Mouse (Mus musculus): Measurements from ENCODE around the gene Dixdc1. TPM values are rescaled to one million over a fixed set of nuclear protein-coding genes. Genes with fewer than 3 reads are reported as not detected.

Dixdc1 gene
- polyA plus RNA-seq, 1 experiment = 5.3 TPM

DNA sequence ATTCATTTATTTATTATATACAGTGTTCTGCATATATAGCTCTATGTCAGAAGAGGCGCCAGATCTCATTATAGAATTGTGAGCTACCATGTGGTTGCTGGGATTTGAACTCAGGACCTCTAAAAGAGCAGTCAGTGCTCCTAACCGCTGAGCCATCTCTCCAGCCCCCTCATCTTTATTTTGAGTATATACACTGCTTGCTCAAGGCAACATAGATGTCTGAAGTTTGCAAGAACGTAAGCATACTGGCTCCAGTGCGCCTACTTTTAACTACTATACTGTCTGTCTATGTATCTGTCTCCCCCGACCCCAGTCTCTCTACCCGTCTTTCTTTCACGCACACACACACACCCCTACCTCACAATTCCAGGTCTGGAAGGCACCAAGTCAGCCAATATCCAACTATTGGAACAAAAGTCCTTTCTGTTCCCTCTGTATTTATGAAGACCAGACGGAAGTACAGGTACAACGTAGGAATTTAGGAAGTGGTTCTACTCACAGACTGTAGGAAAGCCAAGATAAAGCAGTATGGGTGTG is 121.5 kb downstream of the Dixdc1 start:
- TF ChIP-seq POLR2A (IDR thresholded peaks at IDR 0.05; ENCODE audit: low read depth, low read length) (no peak), CTCF (conservative IDR thresholded peaks at IDR 0.05; ENCODE audit: insufficient read depth, insufficient read length, low read depth, low read length) (no peak)
- no peak overlapping the region for H3K27ac ChIP-seq (ENCODE audit: insufficient read depth, low read depth, low read length)
- H3K27me3 ChIP-seq (replicated peaks; ENCODE audit: control insufficient read depth, insufficient read depth, low read length) = no peaks in the 10 kb centered on the region
- DNase-seq = no peak
- no peaks in the 10 kb centered on the region; the same call in 1 of the 2 replicates for H3K36me3 ChIP-seq (ENCODE audit: control insufficient read depth, insufficient read depth, low read length)
- H3K4me1 ChIP-seq (ENCODE audit: control insufficient read depth, insufficient read depth, low read length) = peaks cover 5% of the 10 kb centered on the region; the same call in 1 of the 2 replicates
- no peak overlapping the region for H3K4me3 ChIP-seq (ENCODE audit: insufficient read depth, low read depth, low read length)
- WGBS = 56% methylated on average over 9 of the region's 9 CpGs

DNA sequence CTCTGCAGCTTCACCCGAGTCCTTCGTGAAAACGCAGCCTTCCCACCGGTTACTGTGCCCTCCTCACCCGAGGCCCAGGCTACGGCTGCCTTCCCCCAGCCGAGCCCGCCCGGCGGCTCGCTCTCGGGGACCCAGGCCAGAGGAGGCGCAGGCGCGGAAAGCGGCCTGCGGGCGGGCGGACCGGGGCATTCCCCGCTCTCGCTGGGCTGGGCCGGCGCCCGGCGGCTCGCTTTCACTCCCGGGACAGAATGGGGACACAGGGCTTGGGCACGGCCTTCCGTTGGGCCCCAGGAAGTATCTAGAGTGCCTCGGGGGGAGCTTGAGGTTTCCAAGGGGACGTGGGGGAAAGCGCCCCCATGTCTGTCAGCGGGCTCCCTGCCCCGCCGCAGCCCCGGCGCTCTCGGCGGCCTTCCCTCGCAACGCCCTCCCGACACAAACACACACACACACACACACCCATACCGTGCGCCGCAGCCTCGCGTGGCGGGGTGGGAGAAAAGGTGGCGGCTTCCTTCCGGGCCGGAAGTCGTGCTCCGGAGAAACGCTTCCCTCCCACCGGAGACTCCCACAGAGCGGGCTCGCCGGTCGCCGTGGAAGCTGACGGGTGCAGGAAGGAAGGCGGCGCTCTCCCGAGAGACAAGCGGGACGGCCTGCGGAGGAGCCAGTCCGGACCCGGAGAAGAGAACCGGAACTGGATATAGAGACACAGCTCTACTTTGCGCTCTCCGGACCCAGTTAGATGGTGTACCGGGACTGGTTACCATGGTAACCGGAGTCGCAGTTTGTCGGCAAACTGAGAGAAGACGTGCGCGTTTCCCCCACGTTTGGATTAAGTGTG is 122.3 kb downstream of the Dixdc1 start, which contains the start of the genes Pih1d2 and Nkapd1:
TSS of gene Pih1d2 (plus strand) at position 556 of the 838 bp plus-strand sequence.
TSS of gene Nkapd1 (minus strand) at position 699 of the 838 bp plus-strand sequence.
- peak; percentile 95 for DNase-seq
- under 1% methylated on average over 79 of the region's 81 CpGs for WGBS
- Histone ChIP-seq H3K4me1 (ENCODE audit: control insufficient read depth, insufficient read depth, low read length) (peaks cover 5% of the 10 kb centered on the region; the same call in 1 of the 2 replicates), H3K4me3 (ENCODE audit: insufficient read depth, low read depth, low read length) (peak within 1 kb of the TSS; percentile 88), H3K27me3 (replicated peaks; ENCODE audit: control insufficient read depth, insufficient read depth, low read length) (no peaks in the 10 kb centered on the region), H3K36me3 (ENCODE audit: control insufficient read depth, insufficient read depth, low read length) (no peaks in the 10 kb centered on the region; the same call in 1 of the 2 replicates), H3K27ac (ENCODE audit: insufficient read depth, low read depth, low read length) (peak within 1 kb of the TSS; percentile 73)
- TF ChIP-seq CTCF (conservative IDR thresholded peaks at IDR 0.05; ENCODE audit: insufficient read depth, insufficient read length, low read depth, low read length) (no peak), POLR2A (IDR thresholded peaks at IDR 0.05; ENCODE audit: low read depth, low read length) (no peak)

DNA sequence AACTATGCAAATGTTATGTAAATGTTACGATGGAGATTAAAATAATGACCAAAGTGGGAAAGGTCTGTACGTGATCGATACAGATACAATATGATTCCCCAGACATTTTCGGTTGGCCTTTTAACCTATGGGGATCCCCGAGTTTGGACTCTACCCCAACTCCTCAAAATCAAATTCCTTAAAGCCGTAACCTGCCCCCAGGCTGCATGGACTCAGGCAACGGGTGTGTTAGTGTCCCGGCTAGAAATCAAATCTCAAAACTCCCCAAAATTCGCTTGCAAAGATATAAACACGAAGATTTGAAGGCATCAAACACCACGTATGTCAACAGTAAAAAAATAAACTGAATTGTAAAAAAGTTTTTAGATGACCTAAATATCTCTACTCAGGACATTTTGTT is 123.2 kb downstream of the Dixdc1 start:
- 32% methylated on average over 11 of the region's 11 CpGs for WGBS
- H3K4me1 ChIP-seq (ENCODE audit: control insufficient read depth, insufficient read depth, low read length) = peaks cover 5% of the 10 kb centered on the region; the same call in 1 of the 2 replicates
- TF ChIP-seq CTCF (conservative IDR thresholded peaks at IDR 0.05; ENCODE audit: insufficient read depth, insufficient read length, low read depth, low read length) (no peak), POLR2A (IDR thresholded peaks at IDR 0.05; ENCODE audit: low read depth, low read length) (no peak)
- peak overlapping the region; percentile 88 for H3K4me3 ChIP-seq (ENCODE audit: insufficient read depth, low read depth, low read length)
- no peaks in the 10 kb centered on the region; the same call in 1 of the 2 replicates for H3K36me3 ChIP-seq (ENCODE audit: control insufficient read depth, insufficient read depth, low read length)
- H3K27ac ChIP-seq (ENCODE audit: insufficient read depth, low read depth, low read length) = no peak overlapping the region
- no peaks in the 10 kb centered on the region for H3K27me3 ChIP-seq (replicated peaks; ENCODE audit: control insufficient read depth, insufficient read depth, low read length)
- DNase-seq = no peak

Other genes with a start within 250 kb of the Dixdc1 start
- gene Plet1, start 245.0 kb downstream of the Dixdc1 start, polyA plus RNA-seq (2012; rRNA removed) = 82.6 and 86.0 TPM in 2 replicates
- gene Pts, start 210.8 kb downstream of the Dixdc1 start, polyA plus RNA-seq (2012; rRNA removed) = 50.2 and 58.6 TPM in 2 replicates
- 1.4 and 2.2 TPM in 2 replicates for gene Il18, start 184.7 kb downstream of the Dixdc1 start, polyA plus RNA-seq (2012; rRNA removed)
- gene Bco2, start 184.3 kb downstream of the Dixdc1 start, polyA plus RNA-seq (2012; rRNA removed) = 4.6 and 5.3 TPM in 2 replicates
- not detected in 2 replicates for gene Tex12, start 178.2 kb downstream of the Dixdc1 start, polyA plus RNA-seq (2012; rRNA removed)
- 541 and 551 TPM in 2 replicates for gene Sdhd, start 135.7 kb downstream of the Dixdc1 start, polyA plus RNA-seq (2012; rRNA removed)
- 292 and 335 TPM in 2 replicates for gene Timm8b, start 135.6 kb downstream of the Dixdc1 start, polyA plus RNA-seq (2012; rRNA removed)
- gene Pih1d2, start 122.2 kb downstream of the Dixdc1 start, polyA plus RNA-seq (2012; rRNA removed) = 2.1 and 2.7 TPM in 2 replicates
- gene Nkapd1, start 122.1 kb downstream of the Dixdc1 start, polyA plus RNA-seq (2012; rRNA removed) = 4.1 and 5.1 TPM in 2 replicates
- gene Dlat, start 79.7 kb downstream of the Dixdc1 start, polyA plus RNA-seq (2012; rRNA removed) = 60.8 and 70.8 TPM in 2 replicates
- 39.0 and 41.1 TPM in 2 replicates for gene 2310030G06Rik, start 7.0 kb upstream of the Dixdc1 start, polyA plus RNA-seq (2012; rRNA removed)
- 548 and 676 TPM in 2 replicates for gene Cryab, start 11.8 kb upstream of the Dixdc1 start, polyA plus RNA-seq (2012; rRNA removed)
- 20.0 and 21.1 TPM in 2 replicates for gene Hspb2, start 12.8 kb upstream of the Dixdc1 start, polyA plus RNA-seq (2012; rRNA removed)
- gene Fdxacb1, start 28.7 kb upstream of the Dixdc1 start, polyA plus RNA-seq (2012; rRNA removed) = 3.6 and 4.3 TPM in 2 replicates
- gene Alg9, start 35.5 kb upstream of the Dixdc1 start, polyA plus RNA-seq (2012; rRNA removed) = 20.3 and 21.3 TPM in 2 replicates
- gene 1110032A03Rik, start 36.0 kb upstream of the Dixdc1 start, polyA plus RNA-seq (2012; rRNA removed) = 97.4 and 111 TPM in 2 replicates
- gene Ppp2r1b, start 105.8 kb upstream of the Dixdc1 start, polyA plus RNA-seq (2012; rRNA removed) = 10.2 and 13.0 TPM in 2 replicates

Data from kidney, adult 2 months (tissue).